Mouse (Mus musculus): ENCODE data around the gene Zfp958.
"Not testable (repeated sequence)": the region's sequence is repeated elsewhere in the genome, so short reads cannot be mapped to it uniquely, and the experiment has no call there.

- TF ChIP-seq EP300 (IDR thresholded peaks at IDR 0.05; ENCODE audit: insufficient read depth, low read depth, low read length); CTCF (IDR thresholded peaks at IDR 0.05); POLR2A (IDR thresholded peaks at IDR 0.05; ENCODE audit: insufficient read depth, low read depth, low read length): not testable (repeated sequence)
These were observed 1.3 kb upstream of the Zfp958 start for GRCm38 (mm10) chr8:4611626-4612175.
